Mouse (Mus musculus) liver, adult 2 months (tissue): Measurements from ENCODE around the gene Mgat2.
A peak's percentile ranks its signal among the peaks of the same experiment; 100 is the strongest.

ENCODE experiments used
- CTCF ChIP-seq: fragments of 200-500 bp; IDR thresholded peaks from 2 replicates; pipeline ENCODE4 v1.5.1; 2011; ENCODE audit warnings: low read depth, low read length, control low read depth
- POLR2A ChIP-seq: fragments of 200-500 bp; IDR thresholded peaks from 2 replicates; pipeline ENCODE4 v1.6.1; 2011; ENCODE audit warnings: low read length, control low read depth; ENCODE audit not compliant: insufficient read depth; ENCODE audit errors: extremely low read depth

DNA sequence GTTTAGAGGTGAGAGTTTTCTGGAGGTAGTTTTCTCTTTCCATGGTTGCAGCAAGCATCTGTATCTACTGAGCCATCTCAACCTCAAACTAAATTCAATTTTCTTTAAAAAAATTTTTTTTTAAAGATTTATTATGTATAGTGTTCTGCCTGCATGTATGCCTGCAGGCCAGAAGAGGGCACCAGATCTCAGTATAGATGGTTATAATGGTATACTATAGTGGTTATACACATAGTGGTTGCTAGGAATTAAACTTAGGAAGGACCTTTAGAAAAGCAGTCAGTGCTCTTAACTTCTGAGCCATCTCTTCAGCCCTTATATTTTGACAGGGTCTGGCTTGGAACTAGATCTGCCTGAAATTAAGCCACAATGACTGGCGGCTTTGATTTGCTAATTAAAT, 6.6 kb downstream of the Mgat2 start:
- TF ChIP-seq CTCF, result 0 out of 2 replicates have a peak, but pooled peaks have one; percentile 2
- TF ChIP-seq POLR2A, result no peak
